Mouse (Mus musculus) liver, embryonic 11.5 days (tissue): ENCODE data around the gene Ccr2. TPM values are rescaled to one million over a fixed set of nuclear protein-coding genes. Genes with fewer than 3 reads are reported as not detected.

Experiments used
- polyA plus RNA-seq: library from polyadenylated mRNA; unstranded; fragments of >200 nt; fragmentation: Nextera tagmentation; extraction: Ambion mirVana; gene quantifications from 2 replicates; pipeline ENCODE4 v1.2.1, GENCODE M21; 2014

The Ccr2 gene
- polyA plus RNA-seq, 1 experiment from 2014 or later = 0.80 TPM

Other genes starting within 250 kb of the Ccr2 start
- not detected in 2 replicates for gene Xcr1, start 239.9 kb upstream of the Ccr2 start, polyA plus RNA-seq
- gene Ccr1, start 133.3 kb upstream of the Ccr2 start, polyA plus RNA-seq = 1.9 and 2.0 TPM in 2 replicates
- not detected in 2 replicates for gene Ccr1l1, start 123.5 kb upstream of the Ccr2 start, polyA plus RNA-seq
- gene Ccr3, start 80.0 kb upstream of the Ccr2 start, polyA plus RNA-seq = 0.04 and 0.05 TPM in 2 replicates
- 1.1 and 2.7 TPM in 2 replicates for gene Ccr5, start 19.6 kb downstream of the Ccr2 start, polyA plus RNA-seq
- 4.4 and 5.7 TPM in 2 replicates for gene 2010315B03Rik, start 210.7 kb downstream of the Ccr2 start, polyA plus RNA-seq